Mouse (Mus musculus): ENCODE measurements around the gene Vps11. TPM values are rescaled to one million over a fixed set of nuclear protein-coding genes. Genes with fewer than 3 reads are reported as not detected.
"Not testable (repeated sequence)": the region's sequence is repeated elsewhere in the genome, so short reads cannot be mapped to it uniquely, and the experiment has no call there.

Vps11 gene
- polyA plus RNA-seq, 1 experiment from 2014 or later: 24.5 TPM

- Histone ChIP-seq H3K4me3 (ENCODE audit: low read depth, low read length) (no peak overlapping the region), H3K4me1 (ENCODE audit: insufficient read depth, low read depth, low read length) (peaks cover 5% of the 10 kb centered on the region; the same call in 1 of the 2 replicates), H3K27me3 (replicated peaks; ENCODE audit: insufficient read depth, low read length) (no peaks in the 10 kb centered on the region), H3K36me3 (ENCODE audit: insufficient read depth, low read length) (no peaks in the 10 kb centered on the region), H3K27ac (ENCODE audit: low read length) (no peak overlapping the region), H3K4me2 (replicated peaks; ENCODE audit: low read depth, low read length) (no peak overlapping the region), H3K9ac (replicated peaks; ENCODE audit: low read depth) (no peak overlapping the region), H3K9me3 (ENCODE audit: low read length) (no peaks in the 10 kb centered on the region)
- TF ChIP-seq CTCF (IDR thresholded peaks at IDR 0.05) (no peak), EP300 (IDR thresholded peaks at IDR 0.05) (no peak)
- no peak for DNase-seq (ENCODE audit: low spot score)
- 64% methylated on average over 2 of the region's 2 CpGs for WGBS
- ATAC-seq: no peak
Measured at GRCm38 (mm10) chr9:44307248-44307647, 54.2 kb downstream of the Vps11 start.

- Histone ChIP-seq H3K9ac (replicated peaks; ENCODE audit: low read depth) (no peak overlapping the region), H3K27me3 (replicated peaks; ENCODE audit: insufficient read depth, low read length) (no peaks in the 10 kb centered on the region), H3K4me3 (ENCODE audit: low read depth, low read length) (no peak overlapping the region), H3K27ac (ENCODE audit: low read length) (no peak overlapping the region), H3K36me3 (ENCODE audit: insufficient read depth, low read length) (no peaks in the 10 kb centered on the region), H3K9me3 (ENCODE audit: low read length) (no peaks in the 10 kb centered on the region), H3K4me1 (ENCODE audit: insufficient read depth, low read depth, low read length) (peaks cover 5% of the 10 kb centered on the region; the same call in 1 of the 2 replicates), H3K4me2 (replicated peaks; ENCODE audit: low read depth, low read length) (no peak overlapping the region)
- DNase-seq (ENCODE audit: low spot score) (no peak), ATAC-seq (no peak)
- WGBS: 83% methylated on average over 6 of the region's 6 CpGs
- no peak for TF ChIP-seq CTCF (IDR thresholded peaks at IDR 0.05)
- TF ChIP-seq EP300 (IDR thresholded peaks at IDR 0.05): no peak
Measured at GRCm38 (mm10) chr9:44306532-44306931, 54.9 kb downstream of the Vps11 start.

- peak within 1 kb of the TSS; percentile 93 for H3K9ac ChIP-seq (replicated peaks; ENCODE audit: low read depth)
Measured at GRCm38 (mm10) chr9:44305466-44306079, 55.9 kb downstream of the Vps11 start, which contains the start of gene Hinfp. Hinfp (minus strand) TSS chr9:44305671.

GRCm38 (mm10) chr9:44300001-44300400, 61.5 kb downstream of the Vps11 start:
- WGBS: 95% methylated on average over 3 of the region's 3 CpGs
- not testable (repeated sequence) for DNase-seq (ENCODE audit: low spot score)
- H3K36me3 ChIP-seq (ENCODE audit: insufficient read depth, low read length): peaks cover 32% of the 10 kb centered on the region

More at GRCm38 (mm10) chr9:44305466-44306079, 55.9 kb downstream of the Vps11 start, which contains the start of gene Hinfp:
- H3K4me2 ChIP-seq (replicated peaks; ENCODE audit: low read depth, low read length): peak within 1 kb of the TSS; percentile 86
- H3K27ac ChIP-seq (ENCODE audit: low read length): peak within 1 kb of the TSS; percentile 87
- no peaks in the 10 kb centered on the region for H3K9me3 ChIP-seq (ENCODE audit: low read length)
- TF ChIP-seq CTCF (IDR thresholded peaks at IDR 0.05) (no peak), EP300 (IDR thresholded peaks at IDR 0.05) (no peak)
- ATAC-seq (peak; percentile 99), DNase-seq (ENCODE audit: low spot score) (peak; percentile 100)
- H3K36me3 ChIP-seq (ENCODE audit: insufficient read depth, low read length): no peaks in the 10 kb centered on the region
- H3K4me1 ChIP-seq (ENCODE audit: insufficient read depth, low read depth, low read length): peaks cover 5% of the 10 kb centered on the region; the same call in 1 of the 2 replicates
- H3K4me3 ChIP-seq (ENCODE audit: low read depth, low read length): peak within 1 kb of the TSS; percentile 95
- H3K27me3 ChIP-seq (replicated peaks; ENCODE audit: insufficient read depth, low read length): no peaks in the 10 kb centered on the region
- WGBS: under 1% methylated on average over 52 of the region's 54 CpGs

More at GRCm38 (mm10) chr9:44300001-44300400, 61.5 kb downstream of the Vps11 start:
- not testable (repeated sequence) for H3K27me3 ChIP-seq (replicated peaks; ENCODE audit: insufficient read depth, low read length); H3K4me3 ChIP-seq (ENCODE audit: low read depth, low read length); H3K4me2 ChIP-seq (replicated peaks; ENCODE audit: low read depth, low read length); H3K9me3 ChIP-seq (ENCODE audit: low read length); H3K4me1 ChIP-seq (ENCODE audit: insufficient read depth, low read depth, low read length); ATAC-seq; H3K27ac ChIP-seq (ENCODE audit: low read length); H3K9ac ChIP-seq (replicated peaks; ENCODE audit: low read depth)

Small RNAs within 50 kb of the gene (microRNA-seq; reads per million reads assigned to microRNA genes)
- gene Gm44335 (not detected), gene Mir7085 (not detected)

Other genes with a start within 250 kb of the Vps11 start
- 0.29 and 0.30 TPM in 2 replicates for gene Gm49380, start 248.2 kb downstream of the Vps11 start, polyA plus RNA-seq (2015; fragmentation: Nextera tagmentation; extraction: Ambion mirVana)
- gene Rnf26, start 248.2 kb downstream of the Vps11 start, polyA plus RNA-seq (2015; fragmentation: Nextera tagmentation; extraction: Ambion mirVana): 18.8 and 19.0 TPM in 2 replicates
- 113 and 116 TPM in 2 replicates for gene Mcam, start 227.2 kb downstream of the Vps11 start, polyA plus RNA-seq (2015; fragmentation: Nextera tagmentation; extraction: Ambion mirVana)
- gene Cbl, start 127.6 kb downstream of the Vps11 start, polyA plus RNA-seq (2015; fragmentation: Nextera tagmentation; extraction: Ambion mirVana): 6.8 and 9.3 TPM in 2 replicates
- gene Ccdc153, start 121.0 kb downstream of the Vps11 start, polyA plus RNA-seq (2015; fragmentation: Nextera tagmentation; extraction: Ambion mirVana): 59.6 and 60.0 TPM in 2 replicates
- 0.13 TPM in 1 of 2 replicates, not detected in the other for gene Pdzd3, start 110.2 kb downstream of the Vps11 start, polyA plus RNA-seq (2015; fragmentation: Nextera tagmentation; extraction: Ambion mirVana)
- 9.4 and 10.1 TPM in 2 replicates for gene Nlrx1, start 93.1 kb downstream of the Vps11 start, polyA plus RNA-seq (2015; fragmentation: Nextera tagmentation; extraction: Ambion mirVana)
- 0.47 and 0.63 TPM in 2 replicates for gene Abcg4, start 73.1 kb downstream of the Vps11 start, polyA plus RNA-seq (2015; fragmentation: Nextera tagmentation; extraction: Ambion mirVana)
- gene Hinfp, start 56.0 kb downstream of the Vps11 start, polyA plus RNA-seq (2015; fragmentation: Nextera tagmentation; extraction: Ambion mirVana): 10.0 and 11.3 TPM in 2 replicates
- 8.1 and 10.3 TPM in 2 replicates for gene C2cd2l, start 41.4 kb downstream of the Vps11 start, polyA plus RNA-seq (2015; fragmentation: Nextera tagmentation; extraction: Ambion mirVana)
- 38.3 and 42.1 TPM in 2 replicates for gene Dpagt1, start 35.7 kb downstream of the Vps11 start, polyA plus RNA-seq (2015; fragmentation: Nextera tagmentation; extraction: Ambion mirVana)
- gene H2afx, start 27.0 kb downstream of the Vps11 start, polyA plus RNA-seq (2015; fragmentation: Nextera tagmentation; extraction: Ambion mirVana): 50.0 and 52.7 TPM in 2 replicates
- 57.5 and 59.3 TPM in 2 replicates for gene Hmbs, start 17.4 kb downstream of the Vps11 start, polyA plus RNA-seq (2015; fragmentation: Nextera tagmentation; extraction: Ambion mirVana)
- gene Hyou1, start 17.8 kb upstream of the Vps11 start, polyA plus RNA-seq (2015; fragmentation: Nextera tagmentation; extraction: Ambion mirVana): 11.1 and 11.4 TPM in 2 replicates
- 14.7 and 17.7 TPM in 2 replicates for gene Slc37a4, start 35.2 kb upstream of the Vps11 start, polyA plus RNA-seq (2015; fragmentation: Nextera tagmentation; extraction: Ambion mirVana)
- gene Rps25, start 45.5 kb upstream of the Vps11 start, polyA plus RNA-seq (2015; fragmentation: Nextera tagmentation; extraction: Ambion mirVana): 1,758 and 2,031 TPM in 2 replicates
- 133 and 136 TPM in 2 replicates for gene Trappc4, start 45.9 kb upstream of the Vps11 start, polyA plus RNA-seq (2015; fragmentation: Nextera tagmentation; extraction: Ambion mirVana)
- gene Ccdc84, start 56.9 kb upstream of the Vps11 start, polyA plus RNA-seq (2015; fragmentation: Nextera tagmentation; extraction: Ambion mirVana): 24.2 and 24.5 TPM in 2 replicates
- gene Foxr1, start 79.5 kb upstream of the Vps11 start, polyA plus RNA-seq (2015; fragmentation: Nextera tagmentation; extraction: Ambion mirVana): not detected in 2 replicates
- 2.2 and 2.3 TPM in 2 replicates for gene Upk2, start 93.3 kb upstream of the Vps11 start, polyA plus RNA-seq (2015; fragmentation: Nextera tagmentation; extraction: Ambion mirVana)
- 10.7 and 12.3 TPM in 2 replicates for gene Bcl9l, start 121.2 kb upstream of the Vps11 start, polyA plus RNA-seq (2015; fragmentation: Nextera tagmentation; extraction: Ambion mirVana)
- 0.17 TPM in 2 replicates for gene Cxcr5, start 200.2 kb upstream of the Vps11 start, polyA plus RNA-seq (2015; fragmentation: Nextera tagmentation; extraction: Ambion mirVana)
- 13.9 and 18.3 TPM in 2 replicates for gene Ddx6, start 243.2 kb upstream of the Vps11 start, polyA plus RNA-seq (2015; fragmentation: Nextera tagmentation; extraction: Ambion mirVana)

All from lung, postnatal 0 days (tissue).